Mouse (Mus musculus): Measurements from ENCODE around the gene Mrps11. TPM values are rescaled to one million over a fixed set of nuclear protein-coding genes. Genes with fewer than 3 reads are reported as not detected.

Mrps11 gene
- total RNA-seq, 2 experiments from 2014 or later, result 3.3 to 10.3 TPM

Other genes starting within 250 kb of the Mrps11 start
- not detected in 2 replicates for gene Ntrk3, start 45.1 kb upstream of the Mrps11 start, total RNA-seq (2015; ENCODE audit: low replicate concordance)
- gene Ntrk3, start 45.1 kb upstream of the Mrps11 start, total RNA-seq (2017; ENCODE audit: low replicate concordance), result 0.56 TPM in 1 of 2 replicates, not detected in the other
- gene Mrpl46, start 412 bp downstream of the Mrps11 start, total RNA-seq (2015; ENCODE audit: low replicate concordance), result 12.1 and 14.8 TPM in 2 replicates
- 4.4 and 9.3 TPM in 2 replicates for gene Mrpl46, start 412 bp downstream of the Mrps11 start, total RNA-seq (2017; ENCODE audit: low replicate concordance)
- gene Det1, start 64.1 kb downstream of the Mrps11 start, total RNA-seq (2015; ENCODE audit: low replicate concordance), result 7.3 and 8.6 TPM in 2 replicates
- 3.9 and 6.8 TPM in 2 replicates for gene Det1, start 64.1 kb downstream of the Mrps11 start, total RNA-seq (2017; ENCODE audit: low replicate concordance)
- 0.96 and 4.6 TPM in 2 replicates for gene Aen, start 112.7 kb downstream of the Mrps11 start, total RNA-seq (2015; ENCODE audit: low replicate concordance)
- gene Aen, start 112.7 kb downstream of the Mrps11 start, total RNA-seq (2017; ENCODE audit: low replicate concordance), result 10.0 and 17.6 TPM in 2 replicates
- gene Isg20, start 130.3 kb downstream of the Mrps11 start, total RNA-seq (2015; ENCODE audit: low replicate concordance), result 792 and 830 TPM in 2 replicates
- 550 and 581 TPM in 2 replicates for gene Isg20, start 130.3 kb downstream of the Mrps11 start, total RNA-seq (2017; ENCODE audit: low replicate concordance)